Mouse (Mus musculus): ENCODE measurements around the gene Kif26b.

- TF ChIP-seq POLR2A (IDR thresholded peaks at IDR 0.05; ENCODE audit: borderline replicate concordance, insufficient read depth, low read length) (no peak), CTCF (IDR thresholded peaks at IDR 0.05; ENCODE audit: borderline replicate concordance, insufficient read depth, low read depth, low read length) (no peak)
These were observed 44.6 kb downstream of the Kif26b start for GRCm38 (mm10) chr1:178573406-178574032.

Measured in cerebellum, adult 2 months (tissue).